Mouse (Mus musculus) embryonic facial prominence, embryonic 11.5 days (tissue): ENCODE measurements around the gene Gp5. TPM values are rescaled to one million over a fixed set of nuclear protein-coding genes. Genes with fewer than 3 reads are reported as not detected.

Source experiments
- ATAC-seq: fragments of 200-750 bp; cut with Nextera tagmentation; replicated peaks from 2 replicates; pipeline ENCODE4 v1.8.0; 2017; ENCODE audit warnings: low read depth; ENCODE audit not compliant: insufficient number of reproducible peaks, low FRiP score, low TSS enrichment
- DNase-seq: peaks from one replicate; pipeline ENCODE4 v3.0.0-alpha.2; 2015; ENCODE audit warnings: low spot score
- H3K27ac ChIP-seq: fragments of 300-500 bp; sonication (generic); replicated peaks from 2 replicates; pipeline ENCODE4 v1.5.1; 2014; ENCODE audit warnings: mild to moderate bottlenecking, low read depth, low read length, control low read depth
- H3K27me3 ChIP-seq: fragments of 300-500 bp; sonication (generic); 2 replicates; pipeline ENCODE4 v1.6.1; 2014; ENCODE audit warnings: mild to moderate bottlenecking, low read length, moderate library complexity, mixed read lengths; ENCODE audit not compliant: control insufficient read depth, insufficient read depth
- H3K36me3 ChIP-seq: fragments of 300-500 bp; sonication (generic); replicated peaks from 2 replicates; pipeline ENCODE4 v1.6.1; 2014; ENCODE audit warnings: low read depth, mild to moderate bottlenecking, low read length, moderate library complexity, mixed read lengths; ENCODE audit not compliant: control insufficient read depth, insufficient read depth
- H3K4me1 ChIP-seq: fragments of 300-500 bp; sonication (generic); 2 replicates; pipeline ENCODE4 v1.6.1; 2014; ENCODE audit warnings: low read length, mixed read lengths; ENCODE audit not compliant: control insufficient read depth, insufficient read depth
- H3K4me2 ChIP-seq: fragments of 300-500 bp; sonication (generic); 2 replicates; pipeline ENCODE4 v1.6.1; 2014; ENCODE audit warnings: low read depth, mild to moderate bottlenecking, control low read depth, low read length, moderate library complexity
- H3K4me3 ChIP-seq: fragments of 300-500 bp; sonication (generic); 2 replicates; pipeline ENCODE4 v1.5.1; 2014; ENCODE audit warnings: low read depth, low read length, control low read depth
- H3K9ac ChIP-seq: fragments of 300-500 bp; sonication (generic); replicated peaks from 2 replicates; pipeline ENCODE4 v1.6.1; 2014; ENCODE audit warnings: mild to moderate bottlenecking, control low read depth, low read length
- H3K9me3 ChIP-seq: fragments of 300-500 bp; sonication (generic); replicated peaks from 2 replicates; pipeline ENCODE4 v1.6.1; 2016; ENCODE audit warnings: mild to moderate bottlenecking, low read length, inconsistent platforms, mixed read lengths; ENCODE audit not compliant: control insufficient read depth
- WGBS: fragments of 180-500 bp; shearing (Covaris S2); extraction: QIAGEN DNeasy Blood & Tissue Kit; methylation state at CpG from one replicate; pipeline ENCODE4 v1.1.7; 2014; 5-methylcytosine and 5-hydroxymethylcytosine counted together
- polyA plus RNA-seq: library from polyadenylated mRNA; unstranded; fragments of >200 nt; fragmentation: Nextera tagmentation; extraction: Ambion mirVana; gene quantifications from 2 replicates; pipeline ENCODE4 v1.2.1, GENCODE M21; 2014

Gp5 gene
- polyA plus RNA-seq, 1 experiment from 2014 or later, result 2.0 TPM

GRCm38 (mm10) chr16:30275558-30276340, 34.8 kb downstream of the Gp5 start:
- no peak overlapping the region for H3K4me3 ChIP-seq
- H3K27me3 ChIP-seq, result no peaks in the 10 kb centered on the region
- no peak overlapping the region for H3K4me2 ChIP-seq
- H3K9ac ChIP-seq, result no peak overlapping the region
- ATAC-seq (no peak), DNase-seq (no peak)
- WGBS, result 87% methylated on average over 15 of the region's 15 CpGs
- no peaks in the 10 kb centered on the region for H3K9me3 ChIP-seq
- no peak overlapping the region for H3K27ac ChIP-seq
- no peaks in the 10 kb centered on the region for H3K36me3 ChIP-seq
- no peaks in the 10 kb centered on the region; the same call in 1 of the 2 replicates for H3K4me1 ChIP-seq

- ATAC-seq (no peak), DNase-seq (no peak)
- Histone ChIP-seq H3K27ac (no peak overlapping the region), H3K4me2 (no peak overlapping the region), H3K4me1 (no peaks in the 10 kb centered on the region), H3K9me3 (no peaks in the 10 kb centered on the region), H3K36me3 (no peaks in the 10 kb centered on the region), H3K27me3 (no peaks in the 10 kb centered on the region), H3K4me3 (no peak overlapping the region), H3K9ac (no peak overlapping the region)
- WGBS, result 87% methylated on average over 8 of the region's 8 CpGs
Measured at GRCm38 (mm10) chr16:30273065-30273464, 37.5 kb downstream of the Gp5 start.

GRCm38 (mm10) chr16:30271941-30272595, 38.5 kb downstream of the Gp5 start:
- ATAC-seq (no peak), DNase-seq (no peak)
- Histone ChIP-seq H3K27ac (no peak overlapping the region), H3K4me2 (no peak overlapping the region), H3K27me3 (no peaks in the 10 kb centered on the region), H3K9ac (no peak overlapping the region), H3K9me3 (no peaks in the 10 kb centered on the region), H3K4me1 (no peaks in the 10 kb centered on the region), H3K36me3 (no peaks in the 10 kb centered on the region), H3K4me3 (no peak overlapping the region)
- WGBS, result 72% methylated on average over 6 of the region's 6 CpGs

GRCm38 (mm10) chr16:30271223-30271761, 39.3 kb downstream of the Gp5 start:
- Histone ChIP-seq H3K36me3 (no peaks in the 10 kb centered on the region), H3K27ac (no peak overlapping the region), H3K27me3 (no peaks in the 10 kb centered on the region), H3K9ac (no peak overlapping the region), H3K4me2 (no peak overlapping the region), H3K9me3 (no peaks in the 10 kb centered on the region), H3K4me1 (no peaks in the 10 kb centered on the region), H3K4me3 (no peak overlapping the region)
- DNase-seq (peak; percentile 77), ATAC-seq (peak; percentile 58; the same call in 1 of the 2 replicates)
- 38% methylated on average over 8 of the region's 8 CpGs for WGBS

- H3K4me2 ChIP-seq, result no peak within 1 kb of the TSS
- H3K27ac ChIP-seq, result no peak within 1 kb of the TSS
- DNase-seq (no peak), ATAC-seq (no peak)
- WGBS, result 68% methylated on average over 5 of the region's 5 CpGs
- H3K9ac ChIP-seq, result no peak within 1 kb of the TSS
- H3K27me3 ChIP-seq, result no peaks in the 10 kb centered on the region
- no peaks in the 10 kb centered on the region for H3K36me3 ChIP-seq
- H3K9me3 ChIP-seq, result no peaks in the 10 kb centered on the region
- no peaks in the 10 kb centered on the region; the same call in 1 of the 2 replicates for H3K4me1 ChIP-seq
- H3K4me3 ChIP-seq, result no peak within 1 kb of the TSS
Measured at GRCm38 (mm10) chr16:30267359-30267758, 43.2 kb downstream of the Gp5 start, which contains the start of gene Cpn2. TSS of gene Cpn2 (minus strand) at chr16:30267499.

- Histone ChIP-seq H3K9ac (no peak overlapping the region), H3K4me3 (no peak overlapping the region), H3K36me3 (no peaks in the 10 kb centered on the region), H3K4me1 (no peaks in the 10 kb centered on the region; the same call in 1 of the 2 replicates), H3K9me3 (no peaks in the 10 kb centered on the region), H3K27ac (no peak overlapping the region), H3K4me2 (no peak overlapping the region), H3K27me3 (no peaks in the 10 kb centered on the region)
- WGBS, result 85% methylated on average over 5 of the region's 5 CpGs
- ATAC-seq (no peak), DNase-seq (no peak)
Measured at GRCm38 (mm10) chr16:30266561-30266960, 44.0 kb downstream of the Gp5 start.

- Histone ChIP-seq H3K9me3 (no peaks in the 10 kb centered on the region), H3K4me1 (no peaks in the 10 kb centered on the region; the same call in 1 of the 2 replicates), H3K36me3 (no peaks in the 10 kb centered on the region), H3K9ac (no peak overlapping the region), H3K27me3 (no peaks in the 10 kb centered on the region), H3K27ac (no peak overlapping the region), H3K4me2 (no peak overlapping the region), H3K4me3 (no peak overlapping the region)
- 60% methylated on average over 4 of the region's 4 CpGs for WGBS
- ATAC-seq, result no peak
- DNase-seq, result no peak
Measured at GRCm38 (mm10) chr16:30265611-30266010, 45.0 kb downstream of the Gp5 start.

- WGBS, result 67% methylated on average over 4 of the region's 4 CpGs
- Histone ChIP-seq H3K4me2 (no peak overlapping the region), H3K27ac (no peak overlapping the region), H3K36me3 (no peaks in the 10 kb centered on the region), H3K9ac (no peak overlapping the region), H3K27me3 (no peaks in the 10 kb centered on the region), H3K9me3 (no peaks in the 10 kb centered on the region), H3K4me3 (no peak overlapping the region), H3K4me1 (no peaks in the 10 kb centered on the region; the same call in 1 of the 2 replicates)
- no peak for ATAC-seq
- no peak for DNase-seq
Measured at GRCm38 (mm10) chr16:30263156-30263555, 47.4 kb downstream of the Gp5 start.
